Mouse (Mus musculus) stomach, embryonic 14.5 days (tissue): Measurements from ENCODE around the gene Gm13030. TPM values are rescaled to one million over a fixed set of nuclear protein-coding genes. Genes with fewer than 3 reads are reported as not detected.
"Not testable (repeated sequence)": the region's sequence is repeated elsewhere in the genome, so short reads cannot be mapped to it uniquely, and the experiment has no call there.

Experiments
- ATAC-seq: fragments of 200-750 bp; cut with Nextera tagmentation; 2 replicates; pipeline ENCODE4 v1.8.0; 2017; ENCODE audit warnings: low read depth, moderate TSS enrichment; ENCODE audit not compliant: insufficient number of reproducible peaks, insufficient read depth, low FRiP score
- H3K27ac ChIP-seq: fragments of 300-500 bp; sonication (generic); 2 replicates; pipeline ENCODE4 v1.5.1; 2014; ENCODE audit warnings: mild to moderate bottlenecking, low read length, moderate library complexity, mixed read lengths
- H3K27me3 ChIP-seq: fragments of 300-500 bp; sonication (generic); 2 replicates; pipeline ENCODE4 v1.6.1; 2014; ENCODE audit warnings: low read length, control low read depth, mixed read lengths; ENCODE audit not compliant: control insufficient read depth, insufficient read depth
- H3K36me3 ChIP-seq: fragments of 300-500 bp; sonication (generic); 2 replicates; pipeline ENCODE4 v1.6.1; 2014; ENCODE audit warnings: mild to moderate bottlenecking, control low read depth, low read length, moderate library complexity, mixed read lengths; ENCODE audit not compliant: control insufficient read depth, insufficient read depth
- H3K4me1 ChIP-seq: fragments of 300-500 bp; sonication (generic); 2 replicates; pipeline ENCODE4 v1.6.1; 2014; ENCODE audit warnings: low read length, control low read depth, mixed read lengths; ENCODE audit not compliant: control insufficient read depth, insufficient read depth
- H3K4me2 ChIP-seq: fragments of 300-500 bp; sonication (generic); replicated peaks from 2 replicates; pipeline ENCODE4 v1.6.1; 2014; ENCODE audit warnings: low read depth, low read length, control low read depth
- H3K4me3 ChIP-seq: fragments of 300-500 bp; sonication (generic); 2 replicates; pipeline ENCODE4 v1.5.1; 2014; ENCODE audit warnings: low read depth, low read length, control low read depth
- H3K9ac ChIP-seq: fragments of 300-500 bp; sonication (generic); replicated peaks from 2 replicates; pipeline ENCODE4 v1.6.1; 2014; ENCODE audit warnings: low read depth, mild to moderate bottlenecking, control low read depth, low read length, moderate library complexity, mixed read lengths
- H3K9me3 ChIP-seq: fragments of 300-500 bp; sonication (generic); 2 replicates; pipeline ENCODE4 v1.6.1; 2016; ENCODE audit warnings: low read depth, low read length, control low read depth; ENCODE audit not compliant: control insufficient read depth
- WGBS: fragments of 180-500 bp; shearing (Covaris S2); extraction: QIAGEN DNeasy Blood & Tissue Kit; methylation state at CpG from one replicate; pipeline ENCODE4 v1.1.7; 2014; 5-methylcytosine and 5-hydroxymethylcytosine counted together
- polyA plus RNA-seq: library from polyadenylated mRNA; unstranded; fragments of >200 nt; fragmentation: Nextera tagmentation; extraction: Ambion mirVana; gene quantifications from 2 replicates; pipeline ENCODE4 v1.2.1, GENCODE M21; 2014

The Gm13030 gene
- polyA plus RNA-seq, 1 experiment from 2014 or later = not detected

- no peaks in the 10 kb centered on the region for H3K4me1 ChIP-seq
- H3K27me3 ChIP-seq = no peaks in the 10 kb centered on the region
- no peaks in the 10 kb centered on the region for H3K36me3 ChIP-seq
- ATAC-seq = no peak
- H3K27ac ChIP-seq = no peak within 1 kb of the TSS
- no peak within 1 kb of the TSS for H3K4me3 ChIP-seq
- 84% methylated on average over 4 of the region's 4 CpGs for WGBS
- no peak within 1 kb of the TSS for H3K9ac ChIP-seq
- no peak within 1 kb of the TSS for H3K4me2 ChIP-seq
- 0 out of 2 replicates have a peak, but pooled peaks cover 1% of the 10 kb centered on the region for H3K9me3 ChIP-seq
Measured at GRCm38 (mm10) chr4:138877731-138878130, 4.0 kb upstream of the Gm13030 start, which contains the start of gene Pla2g2e. TSS of gene Pla2g2e (plus strand) at chr4:138877942.

GRCm38 (mm10) chr4:138875986-138876385 is 2.2 kb upstream of the Gm13030 start:
- H3K4me1 ChIP-seq = no peaks in the 10 kb centered on the region
- no peak overlapping the region for H3K27ac ChIP-seq
- no peak for ATAC-seq
- H3K36me3 ChIP-seq = no peaks in the 10 kb centered on the region
- H3K4me3 ChIP-seq = no peak overlapping the region
- no peaks in the 10 kb centered on the region for H3K27me3 ChIP-seq
- WGBS = 93% methylated on average over 2 of the region's 2 CpGs
- H3K4me2 ChIP-seq = no peak overlapping the region
- H3K9ac ChIP-seq = no peak overlapping the region
- 0 out of 2 replicates have a peak, but pooled peaks cover 3% of the 10 kb centered on the region for H3K9me3 ChIP-seq

- not testable (repeated sequence) for H3K9me3 ChIP-seq, H3K4me2 ChIP-seq, ATAC-seq, H3K4me3 ChIP-seq, H3K27ac ChIP-seq, H3K9ac ChIP-seq, H3K36me3 ChIP-seq, H3K4me1 ChIP-seq, H3K27me3 ChIP-seq
- WGBS = 77% methylated on average over 2 of the region's 2 CpGs
Measured at GRCm38 (mm10) chr4:138875275-138875674, 1.5 kb upstream of the Gm13030 start.

- 54% methylated on average over 8 of the region's 8 CpGs for WGBS
- no peak overlapping the region for H3K27ac ChIP-seq
- 0 out of 2 replicates have a peak, but pooled peaks cover 3% of the 10 kb centered on the region for H3K9me3 ChIP-seq
- no peaks in the 10 kb centered on the region for H3K4me1 ChIP-seq
- no peak overlapping the region for H3K4me2 ChIP-seq
- H3K36me3 ChIP-seq = no peaks in the 10 kb centered on the region
- no peak for ATAC-seq
- H3K4me3 ChIP-seq = no peak overlapping the region
- no peaks in the 10 kb centered on the region for H3K27me3 ChIP-seq
- no peak overlapping the region for H3K9ac ChIP-seq
Measured at GRCm38 (mm10) chr4:138868666-138869065, 5.1 kb downstream of the Gm13030 start.

GRCm38 (mm10) chr4:138866413-138866812 is 7.4 kb downstream of the Gm13030 start:
- Histone ChIP-seq H3K9ac (no peak overlapping the region), H3K4me2 (no peak overlapping the region), H3K9me3 (no peaks in the 10 kb centered on the region), H3K27me3 (no peaks in the 10 kb centered on the region), H3K36me3 (no peaks in the 10 kb centered on the region), H3K4me1 (no peaks in the 10 kb centered on the region), H3K4me3 (no peak overlapping the region), H3K27ac (no peak overlapping the region)
- ATAC-seq = no peak
- WGBS = 11% methylated on average over 7 of the region's 7 CpGs

GRCm38 (mm10) chr4:138865991-138866390 is 7.8 kb downstream of the Gm13030 start:
- Histone ChIP-seq H3K4me3 (no peak overlapping the region), H3K9me3 (no peaks in the 10 kb centered on the region), H3K27ac (no peak overlapping the region), H3K36me3 (no peaks in the 10 kb centered on the region), H3K4me2 (no peak overlapping the region), H3K27me3 (no peaks in the 10 kb centered on the region), H3K9ac (no peak overlapping the region), H3K4me1 (no peaks in the 10 kb centered on the region)
- 69% methylated on average over 6 of the region's 6 CpGs for WGBS
- ATAC-seq = no peak

GRCm38 (mm10) chr4:138865092-138865491 is 8.7 kb downstream of the Gm13030 start:
- H3K4me3 ChIP-seq = no peak overlapping the region
- no peak overlapping the region for H3K27ac ChIP-seq
- H3K9ac ChIP-seq = no peak overlapping the region
- H3K9me3 ChIP-seq = no peaks in the 10 kb centered on the region
- H3K36me3 ChIP-seq = no peaks in the 10 kb centered on the region
- WGBS = 50% methylated on average over 5 of the region's 5 CpGs
- no peaks in the 10 kb centered on the region for H3K27me3 ChIP-seq
- H3K4me2 ChIP-seq = no peak overlapping the region
- ATAC-seq = no peak
- no peaks in the 10 kb centered on the region for H3K4me1 ChIP-seq

GRCm38 (mm10) chr4:138863344-138863998 is 10.3 kb downstream of the Gm13030 start, which contains the start of gene Pla2g5:
TSS of gene Pla2g5 (minus strand) at chr4:138863482.
- Histone ChIP-seq H3K36me3 (no peaks in the 10 kb centered on the region), H3K9ac (no peak within 1 kb of the TSS), H3K9me3 (no peaks in the 10 kb centered on the region), H3K27me3 (no peaks in the 10 kb centered on the region), H3K27ac (no peak within 1 kb of the TSS), H3K4me2 (no peak within 1 kb of the TSS), H3K4me1 (no peaks in the 10 kb centered on the region), H3K4me3 (no peak within 1 kb of the TSS)
- WGBS = 70% methylated on average over 10 of the region's 10 CpGs
- ATAC-seq = no peak

- Histone ChIP-seq H3K27ac (no peak overlapping the region), H3K4me1 (no peaks in the 10 kb centered on the region), H3K4me3 (no peak overlapping the region), H3K9ac (0 out of 2 replicates have a peak overlapping the region, but pooled peaks have one; percentile 6), H3K9me3 (no peaks in the 10 kb centered on the region), H3K27me3 (no peaks in the 10 kb centered on the region), H3K36me3 (no peaks in the 10 kb centered on the region), H3K4me2 (peak overlapping the region; percentile 31; the same call in 1 of the 2 replicates)
- ATAC-seq = peak; percentile 33; the same call in 1 of the 2 replicates
- WGBS = 4% methylated on average over 13 of the region's 13 CpGs
Measured at GRCm38 (mm10) chr4:138859728-138860127, 14.0 kb downstream of the Gm13030 start.
